Mouse (Mus musculus) ES-E14 (cell line): ENCODE data around the gene Avpr1a. TPM values are rescaled to one million over a fixed set of nuclear protein-coding genes. Genes with fewer than 3 reads are reported as not detected.

Experiments used
- DNase-seq: peaks from one replicate; pipeline ENCODE4 v3.0.0-alpha.2; 2013; ENCODE audit warnings: low read depth, low spot score
- H3K27ac ChIP-seq: 2 replicates; pipeline ENCODE4 v1.5.1; 2012; ENCODE audit warnings: low read depth, mild to moderate bottlenecking, low read length, moderate library complexity, mixed read lengths; ENCODE audit not compliant: poor library complexity, insufficient read depth, severe bottlenecking
- H3K36me3 ChIP-seq: 2 replicates; pipeline ENCODE4 v1.6.1; 2012; ENCODE audit warnings: mild to moderate bottlenecking, low read length, moderate library complexity, mixed read lengths; ENCODE audit not compliant: control insufficient read depth, poor library complexity, insufficient read depth, severe bottlenecking
- H3K4me1 ChIP-seq, 2 experiments: fragments of 150-350 bp in 1 of 2; sonication (generic) in 1 of 2; 2 replicates each; pipeline ENCODE4 v1.6.1; 2012; ENCODE audit warnings: low read length in 2 of 2, mild to moderate bottlenecking in 1 of 2, mixed read lengths in 1 of 2; ENCODE audit not compliant: control insufficient read depth in 2 of 2, insufficient read depth in 2 of 2, poor library complexity in 1 of 2
- H3K4me3 ChIP-seq, 2 experiments: fragments of 150-350 bp in 1 of 2; sonication (generic) in 1 of 2; 2 replicates each; pipeline ENCODE4 v1.5.1; 2012; ENCODE audit warnings: low read length in 2 of 2, low read depth in 1 of 2, mild to moderate bottlenecking in 1 of 2, mixed read lengths in 1 of 2; ENCODE audit not compliant: insufficient read depth in 1 of 2, poor library complexity in 1 of 2, severe bottlenecking in 1 of 2
- H3K9ac ChIP-seq: 2 replicates; pipeline ENCODE4 v1.6.1; 2012; ENCODE audit warnings: low read depth, mild to moderate bottlenecking, low read length, mixed read lengths; ENCODE audit not compliant: poor library complexity, insufficient read depth, severe bottlenecking
- H3K9me3 ChIP-seq: fragments of 150-350 bp; sonication (generic); 2 replicates; pipeline ENCODE4 v1.6.1; 2012; ENCODE audit warnings: low read depth, mild to moderate bottlenecking, low read length; ENCODE audit not compliant: control insufficient read depth, insufficient read depth
- CHD2 ChIP-seq: IDR thresholded peaks from 2 replicates; pipeline ENCODE4 v1.6.1; 2014; ENCODE audit warnings: mild to moderate bottlenecking, low read depth, low read length, inconsistent platforms
- HCFC1 ChIP-seq: IDR thresholded peaks from 2 replicates; pipeline ENCODE4 v1.6.1; 2012; ENCODE audit warnings: low read length, inconsistent platforms, borderline replicate concordance; ENCODE audit not compliant: insufficient read depth
- MAFK ChIP-seq: IDR thresholded peaks from 2 replicates; pipeline ENCODE4 v1.6.1; 2014; ENCODE audit warnings: mild to moderate bottlenecking, low read depth, low read length, inconsistent platforms; ENCODE audit not compliant: insufficient read depth
- ZC3H11A ChIP-seq: IDR thresholded peaks from 2 replicates; pipeline ENCODE4 v1.6.1; 2012; ENCODE audit warnings: low read depth, mild to moderate bottlenecking, inconsistent platforms, low read length, borderline replicate concordance
- ZNF384 ChIP-seq: IDR thresholded peaks from 2 replicates; pipeline ENCODE4 v1.6.1; 2012; ENCODE audit warnings: low read depth, low read length, inconsistent platforms
- in situ Hi-C, 2 experiments: fragments of 600-800 bp; cut with MboI; formaldehyde crosslinking; loops; one replicate each; pipeline ENCODE4 v1.15.1; 2025; ENCODE audit warnings: low sequenced_read_pairs in 2 of 2, inconsistent platforms in 1 of 2; ENCODE audit not compliant: unreplicated experiment in 2 of 2
- total RNA-seq: library from RNA; depleted of rRNA; stranded (reverse); fragments of 300-350 nt; gene quantifications from 2 replicates; pipeline ENCODE4 v1.2.3, GENCODE M21; 2012; rRNA removed

Gene Avpr1a
- total RNA-seq, 1 experiment, result 0.40 TPM

GRCm38 (mm10) chr10:122499306-122499705 is 51.0 kb downstream of the Avpr1a start:
- Histone ChIP-seq H3K27ac (no peak overlapping the region), H3K9ac (no peak overlapping the region), H3K4me3 (no peak overlapping the region), H3K4me1 (no peaks in the 10 kb centered on the region), H3K9me3 (peaks cover 2% of the 10 kb centered on the region; the same call in 1 of the 2 replicates), H3K36me3 (no peaks in the 10 kb centered on the region)
- in situ Hi-C loops, result no loop called here
- DNase-seq, result no peak
- TF ChIP-seq MAFK, result no peak
- no peak for TF ChIP-seq ZNF384
- no peak for TF ChIP-seq CHD2
- no peak for TF ChIP-seq ZC3H11A
- no peak for TF ChIP-seq HCFC1

Other genes with a start within 250 kb of the Avpr1a start
- 4.5 and 6.1 TPM in 2 replicates for gene Ppm1h, start 230.3 kb downstream of the Avpr1a start, total RNA-seq